Mouse (Mus musculus) adrenal gland (tissue): Measurements from ENCODE around the gene Tpra1.

Experiments used
- intact Hi-C: fragments of 180-260 bp; cut with DNase I; formaldehyde crosslinking; loops from one replicate; pipeline ENCODE4 v1.15.1; 2025

The Tpra1 gene

GRCm38 (mm10) chr6:88886417-88886967 is 15.6 kb upstream of the Tpra1 start:
- intact Hi-C loops: no loop called here

- intact Hi-C loops: no loop called here
Measured at GRCm38 (mm10) chr6:88889410-88890042, 12.5 kb upstream of the Tpra1 start.

GRCm38 (mm10) chr6:88890832-88891231 is 11.2 kb upstream of the Tpra1 start:
- intact Hi-C loops: no loop called here

- intact Hi-C loops: no loop called here
Measured at GRCm38 (mm10) chr6:88893559-88893958, 8.5 kb upstream of the Tpra1 start.

- intact Hi-C loops: no loop called here
Measured at GRCm38 (mm10) chr6:88895943-88896342, 6.1 kb upstream of the Tpra1 start.

- intact Hi-C loops: no loop called here
Measured at GRCm38 (mm10) chr6:88897246-88897645, 4.8 kb upstream of the Tpra1 start.

- intact Hi-C loops: no loop called here
Measured at GRCm38 (mm10) chr6:88898534-88899048, 3.5 kb upstream of the Tpra1 start, which contains the start of gene Mcm2. TSS of gene Mcm2 (minus strand) at chr6:88898780.

GRCm38 (mm10) chr6:88899086-88899485 is 3.0 kb upstream of the Tpra1 start:
- intact Hi-C loops: no loop called here

- intact Hi-C loops: no loop called here
Measured at GRCm38 (mm10) chr6:88899628-88900027, 2.4 kb upstream of the Tpra1 start.

- intact Hi-C loops: no loop called here
Measured at GRCm38 (mm10) chr6:88901471-88901870, 580 bp upstream of the Tpra1 start.

GRCm38 (mm10) chr6:88903708-88904107 is 1.7 kb downstream of the Tpra1 start:
- intact Hi-C loops: no loop called here

GRCm38 (mm10) chr6:88904456-88904974 is 2.5 kb downstream of the Tpra1 start:
- intact Hi-C loops: no loop called here

- intact Hi-C loops: no loop called here
Measured at GRCm38 (mm10) chr6:88905042-88905441, 3.0 kb downstream of the Tpra1 start.

- intact Hi-C loops: no loop called here
Measured at GRCm38 (mm10) chr6:88906369-88907108, 4.5 kb downstream of the Tpra1 start.

- intact Hi-C loops: no loop called here
Measured at GRCm38 (mm10) chr6:88909151-88909550, 7.1 kb downstream of the Tpra1 start.

GRCm38 (mm10) chr6:88913022-88913421 is 11.0 kb downstream of the Tpra1 start:
- intact Hi-C loops: loop anchor here (5.0 kb wide), 1 partner anchor 56 kb away; no protein-coding TSS in a partner anchor

- intact Hi-C loops: loop anchor here (5.0 kb wide), 1 partner anchor 56 kb away; no protein-coding TSS in a partner anchor
Measured at GRCm38 (mm10) chr6:88913440-88913839, 11.4 kb downstream of the Tpra1 start.

GRCm38 (mm10) chr6:88914799-88915198 is 12.7 kb downstream of the Tpra1 start:
- intact Hi-C loops: loop anchor here (5.0 kb wide), 1 partner anchor 57 kb away; no protein-coding TSS in a partner anchor

- intact Hi-C loops: no loop called here
Measured at GRCm38 (mm10) chr6:88915510-88915909, 13.5 kb downstream of the Tpra1 start.

- intact Hi-C loops: no loop called here
Measured at GRCm38 (mm10) chr6:88916153-88916552, 14.1 kb downstream of the Tpra1 start.

GRCm38 (mm10) chr6:88918802-88919201 is 16.8 kb downstream of the Tpra1 start:
- intact Hi-C loops: no loop called here
